Mouse (Mus musculus): ENCODE measurements around the gene Slc35b2. TPM values are rescaled to one million over a fixed set of nuclear protein-coding genes. Genes with fewer than 3 reads are reported as not detected.
A peak's percentile ranks its signal among the peaks of the same experiment; 100 is the strongest.

Slc35b2 gene
- polyA plus RNA-seq, 1 experiment from 2014 or later = 91.5 TPM

DNA sequence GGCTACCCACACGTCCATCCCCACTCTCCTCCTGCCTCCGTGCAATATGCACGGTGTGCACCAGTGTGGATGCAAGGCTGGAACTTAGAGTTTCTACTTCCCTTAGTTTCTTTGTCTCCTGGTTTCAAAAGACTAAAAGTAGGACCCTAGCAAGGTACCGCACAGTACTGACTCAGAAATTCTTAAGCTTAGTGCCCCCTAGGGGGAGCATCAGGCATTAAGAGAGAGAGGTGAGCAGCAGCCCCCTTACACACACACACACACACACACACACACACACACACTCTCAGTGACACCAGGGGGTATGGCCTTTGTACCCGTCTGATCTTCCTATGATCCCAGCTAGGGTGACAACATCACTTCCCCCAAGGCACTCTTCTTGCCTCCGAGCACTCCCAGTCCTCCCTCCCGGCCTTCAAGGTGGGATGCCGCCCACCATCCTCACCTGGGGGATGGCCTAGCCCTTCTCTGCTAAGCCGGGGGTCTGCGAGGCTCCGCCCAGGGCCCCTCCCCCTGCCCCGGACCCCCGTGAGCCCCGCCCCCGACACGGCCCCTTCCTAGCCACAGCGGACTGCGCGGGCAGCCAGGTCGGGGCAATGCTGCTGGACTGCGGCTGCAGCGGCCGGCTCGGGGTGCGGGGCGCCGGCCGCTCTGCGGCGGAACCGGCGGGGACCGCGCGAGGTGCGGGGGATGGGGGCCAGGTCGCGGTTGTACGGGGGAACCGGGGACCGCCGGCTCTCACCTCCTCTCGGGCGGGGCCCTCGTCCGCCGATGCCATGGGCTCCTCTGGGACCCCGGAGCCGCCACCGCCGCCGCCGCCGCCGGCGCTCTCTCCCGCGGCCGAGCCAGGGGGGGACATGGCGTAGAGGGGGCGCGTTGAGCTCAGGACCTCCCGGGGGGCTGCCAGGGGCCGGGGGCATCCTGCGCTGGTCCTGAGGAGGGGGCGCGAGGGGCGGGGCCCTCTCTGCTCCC, 14.8 kb upstream of the Slc35b2 start:
- H3K4me2 ChIP-seq (replicated peaks; ENCODE audit: low read depth, low read length) = peak overlapping the region; percentile 83
- H3K9me3 ChIP-seq (ENCODE audit: control insufficient read depth, low read length) = no peaks in the 10 kb centered on the region
- H3K4me1 ChIP-seq (replicated peaks; ENCODE audit: control insufficient read depth, insufficient read depth, low read length) = peaks cover 19% of the 10 kb centered on the region
- H3K27me3 ChIP-seq (ENCODE audit: control insufficient read depth, insufficient read depth, low read length) = peaks cover 43% of the 10 kb centered on the region
- no peaks in the 10 kb centered on the region for H3K36me3 ChIP-seq (ENCODE audit: control insufficient read depth, insufficient read depth, low read length)
- WGBS = 4% methylated on average over 13 of the region's 68 CpGs
- H3K4me3 ChIP-seq (ENCODE audit: low read depth, low read length) = peak overlapping the region; percentile 89
- H3K27ac ChIP-seq (ENCODE audit: low read depth, low read length) = peak overlapping the region; percentile 93
- ATAC-seq (ENCODE audit: low FRiP score) = peak; percentile 65
- H3K9ac ChIP-seq (ENCODE audit: low read depth, low read length) = peak overlapping the region; percentile 96
- peak; percentile 75 for DNase-seq (ENCODE audit: low spot score)

DNA sequence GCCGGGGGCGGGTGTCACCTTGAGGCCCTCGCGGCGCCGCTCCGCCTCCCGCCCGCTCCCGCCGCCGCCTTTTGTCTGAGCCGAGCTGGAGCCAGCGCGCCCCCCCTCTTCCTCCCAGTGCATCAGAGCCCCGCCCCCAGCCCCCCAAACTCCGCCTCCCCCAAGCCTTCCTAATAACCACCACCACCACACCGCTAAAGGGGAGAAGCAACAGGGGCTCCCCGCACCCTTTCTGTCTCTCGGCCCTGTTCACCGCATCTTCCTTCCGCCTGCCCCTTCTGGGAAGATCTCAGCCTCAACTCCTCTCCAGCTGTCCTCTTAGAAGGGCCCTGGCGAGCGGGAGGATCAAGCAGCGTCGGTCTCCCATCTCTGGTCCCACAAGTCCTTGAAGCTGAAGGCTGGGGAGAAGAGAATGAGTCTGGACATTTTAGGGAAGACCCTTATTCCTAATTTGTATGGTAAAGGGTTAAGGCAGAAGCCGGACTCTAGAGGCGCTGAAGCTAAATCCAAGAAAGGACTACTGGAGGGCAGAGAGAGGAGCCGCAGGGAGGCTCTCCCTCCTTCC, 14.0 kb upstream of the Slc35b2 start, which contains the start of gene Tmem151b:
Tmem151b (minus strand) TSS at position 61 of the 565 bp plus-strand sequence.
- peak within 1 kb of the TSS; percentile 96 for H3K9ac ChIP-seq (ENCODE audit: low read depth, low read length)
- DNase-seq (ENCODE audit: low spot score) (peak; percentile 78), ATAC-seq (ENCODE audit: low FRiP score) (peak; percentile 39)
- no peaks in the 10 kb centered on the region for H3K9me3 ChIP-seq (ENCODE audit: control insufficient read depth, low read length)
- peaks cover 13% of the 10 kb centered on the region for H3K4me1 ChIP-seq (replicated peaks; ENCODE audit: control insufficient read depth, insufficient read depth, low read length)
- peak within 1 kb of the TSS; percentile 89 for H3K4me3 ChIP-seq (ENCODE audit: low read depth, low read length)
- H3K27me3 ChIP-seq (ENCODE audit: control insufficient read depth, insufficient read depth, low read length) = peaks cover 34% of the 10 kb centered on the region
- H3K36me3 ChIP-seq (ENCODE audit: control insufficient read depth, insufficient read depth, low read length) = no peaks in the 10 kb centered on the region
- H3K27ac ChIP-seq (ENCODE audit: low read depth, low read length) = peak within 1 kb of the TSS; percentile 93
- peak within 1 kb of the TSS; percentile 83 for H3K4me2 ChIP-seq (replicated peaks; ENCODE audit: low read depth, low read length)
- WGBS = 0% methylated on average over 17 of the region's 29 CpGs

DNA sequence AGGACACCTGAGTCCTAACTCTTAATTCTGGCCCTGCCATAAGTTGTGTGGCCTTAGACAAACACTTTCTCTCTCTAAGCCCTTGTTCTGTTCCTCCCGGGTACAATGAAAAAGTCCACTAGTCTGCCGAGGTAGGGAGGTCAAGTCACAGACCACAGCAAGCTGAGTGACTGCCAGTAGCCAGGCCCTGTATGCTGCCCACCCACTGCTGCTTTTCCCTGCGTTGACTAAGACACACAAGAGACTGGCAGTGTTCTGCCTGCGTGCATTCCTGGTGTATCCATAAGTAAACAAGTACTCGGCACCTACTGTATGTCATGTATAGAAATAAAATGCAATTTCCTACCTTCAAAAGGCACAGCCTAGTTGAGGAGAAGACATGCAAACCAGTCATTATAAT, 13.4 kb upstream of the Slc35b2 start:
- Histone ChIP-seq H3K9ac (ENCODE audit: low read depth, low read length) (peak overlapping the region; percentile 96; the same call in 1 of the 2 replicates), H3K27ac (ENCODE audit: low read depth, low read length) (0 out of 2 replicates have a peak overlapping the region, but pooled peaks have one; percentile 93), H3K9me3 (ENCODE audit: control insufficient read depth, low read length) (no peaks in the 10 kb centered on the region), H3K36me3 (ENCODE audit: control insufficient read depth, insufficient read depth, low read length) (no peaks in the 10 kb centered on the region), H3K27me3 (ENCODE audit: control insufficient read depth, insufficient read depth, low read length) (peaks cover 28% of the 10 kb centered on the region), H3K4me3 (ENCODE audit: low read depth, low read length) (peak overlapping the region; percentile 89), H3K4me1 (replicated peaks; ENCODE audit: control insufficient read depth, insufficient read depth, low read length) (peaks cover 7% of the 10 kb centered on the region), H3K4me2 (replicated peaks; ENCODE audit: low read depth, low read length) (peak overlapping the region; percentile 83)
- ATAC-seq (ENCODE audit: low FRiP score) = no peak
- no peak for DNase-seq (ENCODE audit: low spot score)
- 35% methylated on average over 5 of the region's 5 CpGs for WGBS

DNA sequence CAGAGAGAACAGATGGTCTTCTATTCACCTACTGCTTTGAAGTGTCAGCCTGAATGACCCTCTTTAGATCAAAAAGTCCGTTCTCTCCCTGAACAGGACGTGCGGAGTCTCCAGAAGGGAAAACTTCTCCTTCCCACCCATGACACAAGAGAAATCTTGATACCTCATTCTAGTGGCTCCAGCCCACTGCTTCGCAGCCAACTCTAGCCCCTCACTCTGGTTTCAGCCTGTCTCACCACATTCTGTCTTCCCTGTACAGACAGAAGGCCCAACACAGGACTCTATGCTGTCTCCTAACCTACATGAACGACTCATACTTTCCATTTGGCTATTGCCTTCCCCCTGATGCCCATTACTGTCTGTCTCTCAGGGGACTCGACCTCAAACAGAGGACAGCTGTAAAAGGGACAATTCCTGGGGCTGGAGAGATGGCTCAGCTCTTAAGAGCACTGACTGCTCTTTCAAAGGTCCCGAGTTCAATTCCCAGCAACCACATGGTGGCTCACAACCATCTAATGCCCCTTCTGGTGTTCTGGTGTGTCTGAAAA, 12.4 kb upstream of the Slc35b2 start:
- peaks cover 18% of the 10 kb centered on the region for H3K27me3 ChIP-seq (ENCODE audit: control insufficient read depth, insufficient read depth, low read length)
- DNase-seq (ENCODE audit: low spot score) = no peak
- H3K9ac ChIP-seq (ENCODE audit: low read depth, low read length) = no peak overlapping the region
- no peaks in the 10 kb centered on the region for H3K9me3 ChIP-seq (ENCODE audit: control insufficient read depth, low read length)
- no peaks in the 10 kb centered on the region for H3K36me3 ChIP-seq (ENCODE audit: control insufficient read depth, insufficient read depth, low read length)
- 57% methylated on average over 7 of the region's 7 CpGs for WGBS
- ATAC-seq (ENCODE audit: low FRiP score) = no peak
- no peak overlapping the region for H3K27ac ChIP-seq (ENCODE audit: low read depth, low read length)
- no peak overlapping the region for H3K4me2 ChIP-seq (replicated peaks; ENCODE audit: low read depth, low read length)
- peaks cover 3% of the 10 kb centered on the region; the same call in 1 of the 2 replicates for H3K4me1 ChIP-seq (replicated peaks; ENCODE audit: control insufficient read depth, insufficient read depth, low read length)
- no peak overlapping the region for H3K4me3 ChIP-seq (ENCODE audit: low read depth, low read length)

DNA sequence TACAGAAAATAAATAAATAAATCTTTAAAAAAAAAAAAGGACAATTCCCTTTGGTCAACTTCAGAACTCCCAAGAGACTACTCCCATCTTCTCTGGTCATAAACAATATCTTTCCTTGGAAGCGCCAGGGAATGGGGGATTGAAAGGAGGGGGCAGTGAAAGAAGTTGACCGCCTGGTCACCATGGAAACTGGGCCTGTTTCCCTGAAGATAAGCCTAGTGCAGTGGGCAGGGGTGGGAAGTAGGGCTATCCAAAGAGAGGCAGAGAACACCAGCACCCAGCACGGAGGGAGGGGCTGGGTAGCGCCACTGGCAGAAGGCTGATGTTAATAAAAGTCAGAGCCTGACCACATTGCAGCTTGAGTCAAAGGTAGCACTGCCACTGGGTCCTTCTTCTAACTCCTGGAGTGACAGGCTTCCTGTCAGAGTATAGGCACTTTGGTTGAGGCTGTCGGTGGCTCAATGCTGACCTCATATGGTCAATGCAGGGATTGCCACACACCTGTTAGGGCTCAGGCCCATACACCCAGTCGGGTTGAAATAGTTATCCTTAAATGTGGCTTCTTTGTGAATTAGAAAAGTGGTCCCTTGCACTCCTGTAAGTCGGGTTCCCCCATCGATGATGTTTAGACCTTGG, 11.7 kb upstream of the Slc35b2 start:
- Histone ChIP-seq H3K36me3 (ENCODE audit: control insufficient read depth, insufficient read depth, low read length) (no peaks in the 10 kb centered on the region), H3K4me1 (replicated peaks; ENCODE audit: control insufficient read depth, insufficient read depth, low read length) (peaks cover 3% of the 10 kb centered on the region; the same call in 1 of the 2 replicates), H3K27ac (ENCODE audit: low read depth, low read length) (no peak overlapping the region), H3K4me3 (ENCODE audit: low read depth, low read length) (no peak overlapping the region), H3K9me3 (ENCODE audit: control insufficient read depth, low read length) (no peaks in the 10 kb centered on the region), H3K4me2 (replicated peaks; ENCODE audit: low read depth, low read length) (0 out of 2 replicates have a peak overlapping the region, but pooled peaks have one; percentile 5), H3K27me3 (ENCODE audit: control insufficient read depth, insufficient read depth, low read length) (peaks cover 13% of the 10 kb centered on the region), H3K9ac (ENCODE audit: low read depth, low read length) (no peak overlapping the region)
- ATAC-seq (ENCODE audit: low FRiP score) (no peak), DNase-seq (ENCODE audit: low spot score) (peak; percentile 85)
- WGBS = 6% methylated on average over 8 of the region's 8 CpGs

DNA sequence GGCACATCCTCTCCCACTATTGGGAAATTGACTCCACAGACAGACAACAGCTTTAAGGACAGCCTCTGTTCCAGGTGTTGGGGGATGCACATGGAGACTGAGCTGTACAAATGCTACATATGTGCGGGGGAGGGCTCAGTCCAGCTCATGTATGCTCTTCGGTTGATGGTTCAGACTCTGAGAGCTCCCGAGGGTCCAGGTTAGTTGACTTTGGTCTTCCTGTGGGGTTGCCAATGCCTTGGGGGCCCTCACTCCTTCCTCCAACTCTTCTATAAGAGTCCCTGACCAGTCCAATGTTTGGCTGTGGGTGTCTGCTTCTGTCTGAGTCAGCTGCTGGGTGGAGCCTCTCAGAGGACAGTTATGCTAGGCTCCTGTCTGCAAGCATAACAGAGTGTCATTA, 10.6 kb upstream of the Slc35b2 start:
- H3K4me2 ChIP-seq (replicated peaks; ENCODE audit: low read depth, low read length) = no peak overlapping the region
- H3K4me3 ChIP-seq (ENCODE audit: low read depth, low read length) = no peak overlapping the region
- no peak overlapping the region for H3K27ac ChIP-seq (ENCODE audit: low read depth, low read length)
- no peak for ATAC-seq (ENCODE audit: low FRiP score)
- WGBS = 91% methylated on average over 3 of the region's 3 CpGs
- no peak overlapping the region for H3K9ac ChIP-seq (ENCODE audit: low read depth, low read length)
- H3K9me3 ChIP-seq (ENCODE audit: control insufficient read depth, low read length) = no peaks in the 10 kb centered on the region
- DNase-seq (ENCODE audit: low spot score) = no peak
- peaks cover 3% of the 10 kb centered on the region; the same call in 1 of the 2 replicates for H3K27me3 ChIP-seq (ENCODE audit: control insufficient read depth, insufficient read depth, low read length)
- 0 out of 2 replicates have a peak, but pooled peaks cover 3% of the 10 kb centered on the region for H3K4me1 ChIP-seq (replicated peaks; ENCODE audit: control insufficient read depth, insufficient read depth, low read length)
- H3K36me3 ChIP-seq (ENCODE audit: control insufficient read depth, insufficient read depth, low read length) = no peaks in the 10 kb centered on the region

DNA sequence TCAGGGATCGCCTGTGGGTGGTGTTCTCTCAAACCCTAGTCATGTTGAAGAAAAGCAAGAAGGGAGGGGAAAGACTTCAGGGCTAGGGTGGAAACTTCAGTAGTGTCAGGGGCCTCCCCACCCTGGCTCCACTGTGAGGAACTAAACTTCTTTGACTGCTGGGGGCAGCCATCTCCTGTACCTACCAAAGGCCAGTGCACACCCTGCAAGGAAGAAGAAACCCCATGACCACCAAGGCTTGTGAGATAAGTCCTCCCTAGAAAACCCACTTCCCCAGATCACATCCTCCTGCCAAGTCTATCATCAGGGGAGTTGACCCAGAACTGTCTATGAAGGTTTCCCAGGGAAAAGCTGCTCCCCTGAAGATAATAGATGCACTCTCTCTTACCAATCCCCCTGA, 9.3 kb upstream of the Slc35b2 start:
- Histone ChIP-seq H3K4me2 (replicated peaks; ENCODE audit: low read depth, low read length) (no peak overlapping the region), H3K9ac (ENCODE audit: low read depth, low read length) (no peak overlapping the region), H3K9me3 (ENCODE audit: control insufficient read depth, low read length) (no peaks in the 10 kb centered on the region), H3K4me3 (ENCODE audit: low read depth, low read length) (no peak overlapping the region), H3K27me3 (ENCODE audit: control insufficient read depth, insufficient read depth, low read length) (0 out of 2 replicates have a peak, but pooled peaks cover 2% of the 10 kb centered on the region), H3K36me3 (ENCODE audit: control insufficient read depth, insufficient read depth, low read length) (no peaks in the 10 kb centered on the region), H3K27ac (ENCODE audit: low read depth, low read length) (no peak overlapping the region), H3K4me1 (replicated peaks; ENCODE audit: control insufficient read depth, insufficient read depth, low read length) (0 out of 2 replicates have a peak, but pooled peaks cover 2% of the 10 kb centered on the region)
- DNase-seq (ENCODE audit: low spot score) (no peak), ATAC-seq (ENCODE audit: low FRiP score) (no peak)
- 47% methylated on average over 1 of the region's 1 CpGs for WGBS

DNA sequence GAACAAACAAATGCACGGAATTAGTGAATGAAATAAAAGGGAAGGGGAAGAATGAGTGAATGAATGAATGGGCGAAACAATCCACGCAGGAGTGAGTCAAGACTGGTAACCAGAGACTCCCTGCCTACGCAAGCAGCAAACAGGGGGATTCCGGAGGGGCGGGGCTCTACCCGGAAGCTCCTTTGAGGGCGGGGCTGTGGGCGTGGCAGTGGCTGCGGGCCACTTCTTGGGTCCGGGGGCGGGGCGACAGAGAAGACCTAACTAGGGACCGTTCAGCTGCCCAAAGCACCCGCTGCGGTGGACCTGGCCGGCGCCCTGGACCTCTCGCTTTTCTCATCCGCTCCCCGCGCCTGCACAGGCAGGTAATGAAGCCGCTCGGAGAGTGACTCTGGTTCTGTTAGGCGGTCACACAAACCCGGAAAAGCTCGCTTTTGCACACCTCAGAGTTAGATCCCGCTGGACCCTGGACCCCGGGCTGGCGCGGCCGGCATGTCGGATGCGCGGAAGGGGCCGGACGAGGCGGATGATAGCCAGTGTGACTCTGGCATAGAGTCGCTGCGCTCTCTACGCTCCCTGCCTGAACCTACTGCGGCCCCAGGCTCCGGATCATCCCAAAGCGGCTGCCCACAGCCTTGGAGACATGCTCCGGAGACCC, 8.1 kb upstream of the Slc35b2 start, which contains the start of gene Nfkbie:
Nfkbie (plus strand) TSS at position 252 of the 655 bp plus-strand sequence.
- H3K27me3 ChIP-seq (ENCODE audit: control insufficient read depth, insufficient read depth, low read length) = 0 out of 2 replicates have a peak, but pooled peaks cover 2% of the 10 kb centered on the region
- H3K4me1 ChIP-seq (replicated peaks; ENCODE audit: control insufficient read depth, insufficient read depth, low read length) = 0 out of 2 replicates have a peak, but pooled peaks cover 2% of the 10 kb centered on the region
- WGBS = under 1% methylated on average over 43 of the region's 45 CpGs
- DNase-seq (ENCODE audit: low spot score) = peak; percentile 97
- peak; percentile 81 for ATAC-seq (ENCODE audit: low FRiP score)
- peak within 1 kb of the TSS; percentile 48 for H3K9ac ChIP-seq (ENCODE audit: low read depth, low read length)
- H3K27ac ChIP-seq (ENCODE audit: low read depth, low read length) = no peak within 1 kb of the TSS
- peak within 1 kb of the TSS; percentile 91 for H3K4me2 ChIP-seq (replicated peaks; ENCODE audit: low read depth, low read length)
- peak within 1 kb of the TSS; percentile 58 for H3K4me3 ChIP-seq (ENCODE audit: low read depth, low read length)
- H3K9me3 ChIP-seq (ENCODE audit: control insufficient read depth, low read length) = no peaks in the 10 kb centered on the region
- no peaks in the 10 kb centered on the region for H3K36me3 ChIP-seq (ENCODE audit: control insufficient read depth, insufficient read depth, low read length)

Measured in hindbrain, embryonic 11.5 days (tissue).